Mouse (Mus musculus): Measurements from ENCODE around the gene Kcnq1.

GRCm38 (mm10) chr7:143432631-143433030 is 326.5 kb downstream of the Kcnq1 start:
- TF ChIP-seq MAFK (IDR thresholded peaks at IDR 0.05; ENCODE audit: borderline replicate concordance, low read depth, low read length) (no peak), UBTF (IDR thresholded peaks at IDR 0.05; ENCODE audit: borderline replicate concordance, insufficient read depth, low read depth, low read length) (no peak), CTCF (IDR thresholded peaks at IDR 0.05 in 2 of 3, conservative IDR thresholded peaks at IDR 0.05 in 1 of 3; ENCODE audit: control insufficient read depth in 1 of 3, insufficient read depth in 1 of 3, low read depth in 2 of 3, low read length in 3 of 3, poor library complexity in 1 of 3, severe bottlenecking in 1 of 3) (no peak), TBP (IDR thresholded peaks at IDR 0.05; ENCODE audit: low read depth, low read length) (no peak), TAL1 (IDR thresholded peaks at IDR 0.05; ENCODE audit: low read length) (no peak), E2F4 (IDR thresholded peaks at IDR 0.05; ENCODE audit: borderline replicate concordance, low read depth, low read length) (no peak), ZC3H11A (IDR thresholded peaks at IDR 0.05; ENCODE audit: low read depth, low read length) (no peak), TCF12 (IDR thresholded peaks at IDR 0.05; ENCODE audit: low read depth, low read length) (no peak)

Measured in MEL (cell line).